Mouse (Mus musculus): Measurements from ENCODE around the gene Klf9.

Klf9 gene

GRCm38 (mm10) chr19:23140689-23141317 is at the start of gene Klf9:
Gene Klf9, plus strand, starts transcription at chr19:23141226.
- DNase-seq (ENCODE audit: low spot score): peak; percentile 94

- no peak for DNase-seq (ENCODE audit: low spot score)
Measured at GRCm38 (mm10) chr19:23091586-23091985, 49.4 kb upstream of the Klf9 start.

GRCm38 (mm10) chr19:23093548-23093947 is 47.5 kb upstream of the Klf9 start:
- DNase-seq (ENCODE audit: low spot score): no peak

GRCm38 (mm10) chr19:23094906-23095305 is 46.1 kb upstream of the Klf9 start:
- DNase-seq (ENCODE audit: low spot score): no peak

- no peak for DNase-seq (ENCODE audit: low spot score)
Measured at GRCm38 (mm10) chr19:23106859-23107258, 34.2 kb upstream of the Klf9 start.

GRCm38 (mm10) chr19:23107335-23107734 is 33.7 kb upstream of the Klf9 start:
- DNase-seq (ENCODE audit: low spot score): no peak

GRCm38 (mm10) chr19:23121875-23122274 is 19.2 kb upstream of the Klf9 start:
- no peak for DNase-seq (ENCODE audit: low spot score)

- DNase-seq (ENCODE audit: low spot score): no peak
Measured at GRCm38 (mm10) chr19:23124023-23124550, 16.9 kb upstream of the Klf9 start.

GRCm38 (mm10) chr19:23125227-23126150 is 15.5 kb upstream of the Klf9 start:
- DNase-seq (ENCODE audit: low spot score): no peak

GRCm38 (mm10) chr19:23129908-23130307 is 11.1 kb upstream of the Klf9 start:
- no peak for DNase-seq (ENCODE audit: low spot score)

GRCm38 (mm10) chr19:23132106-23132635 is 8.9 kb upstream of the Klf9 start:
- DNase-seq (ENCODE audit: low spot score): no peak

GRCm38 (mm10) chr19:23132720-23133426 is 8.2 kb upstream of the Klf9 start:
- DNase-seq (ENCODE audit: low spot score): no peak

GRCm38 (mm10) chr19:23133427-23134094 is 7.5 kb upstream of the Klf9 start:
- no peak for DNase-seq (ENCODE audit: low spot score)

GRCm38 (mm10) chr19:23134095-23134440 is 7.0 kb upstream of the Klf9 start:
- DNase-seq (ENCODE audit: low spot score): peak; percentile 74

GRCm38 (mm10) chr19:23134441-23135301 is 6.4 kb upstream of the Klf9 start:
- peak; percentile 89 for DNase-seq (ENCODE audit: low spot score)

- peak; percentile 88 for DNase-seq (ENCODE audit: low spot score)
Measured at GRCm38 (mm10) chr19:23135349-23136201, 5.5 kb upstream of the Klf9 start.

GRCm38 (mm10) chr19:23136202-23136850 is 4.7 kb upstream of the Klf9 start:
- DNase-seq (ENCODE audit: low spot score): peak; percentile 80

- no peak for DNase-seq (ENCODE audit: low spot score)
Measured at GRCm38 (mm10) chr19:23137295-23137694, 3.7 kb upstream of the Klf9 start.

Measured in testis, postnatal 14 days (tissue).